Mouse (Mus musculus) R1 (cell line): ENCODE measurements around the gene Fopnl.
A peak's percentile ranks its signal among the peaks of the same experiment; 100 is the strongest.

Experiments used
- DNase-seq: peaks from one replicate; pipeline ENCODE4 v3.0.0-alpha.2; 2018; ENCODE audit warnings: low read depth, low spot score

Fopnl gene

GRCm38 (mm10) chr16:14316884-14317876 is at the start of gene Fopnl:
TSS of gene Fopnl (minus strand) at chr16:14317405.
- peak; percentile 97 for DNase-seq

GRCm38 (mm10) chr16:14366017-14366416 is 48.8 kb upstream of the Fopnl start:
- DNase-seq, result no peak

GRCm38 (mm10) chr16:14365457-14365856 is 48.3 kb upstream of the Fopnl start:
- no peak for DNase-seq

- DNase-seq, result no peak
These were observed 46.9 kb upstream of the Fopnl start for GRCm38 (mm10) chr16:14364066-14364465.

- no peak for DNase-seq
These were observed 46.3 kb upstream of the Fopnl start for GRCm38 (mm10) chr16:14363496-14363895.

GRCm38 (mm10) chr16:14362099-14362820 is 45.1 kb upstream of the Fopnl start:
- DNase-seq, result peak; percentile 23

- peak; percentile 69 for DNase-seq
These were observed 44.3 kb upstream of the Fopnl start, which contains the start of gene Abcc1 for GRCm38 (mm10) chr16:14361362-14362098. TSS of gene Abcc1 (plus strand) at chr16:14361558.

- DNase-seq, result no peak
These were observed 43.7 kb upstream of the Fopnl start for GRCm38 (mm10) chr16:14360931-14361330.

GRCm38 (mm10) chr16:14358531-14358930 is 41.3 kb upstream of the Fopnl start:
- no peak for DNase-seq

- DNase-seq, result no peak
These were observed 40.7 kb upstream of the Fopnl start for GRCm38 (mm10) chr16:14357859-14358258.

- peak; percentile 36 for DNase-seq
These were observed 35.5 kb upstream of the Fopnl start for GRCm38 (mm10) chr16:14352663-14353062.

GRCm38 (mm10) chr16:14352234-14352633 is 35.0 kb upstream of the Fopnl start:
- no peak for DNase-seq

GRCm38 (mm10) chr16:14351571-14351970 is 34.4 kb upstream of the Fopnl start:
- DNase-seq, result no peak

- peak; percentile 20 for DNase-seq
These were observed 27.8 kb upstream of the Fopnl start for GRCm38 (mm10) chr16:14344967-14345366.

- DNase-seq, result no peak
These were observed 11.0 kb upstream of the Fopnl start for GRCm38 (mm10) chr16:14328156-14328555.

- no peak for DNase-seq
These were observed 3.3 kb upstream of the Fopnl start for GRCm38 (mm10) chr16:14320494-14320893.

- DNase-seq, result no peak
These were observed 2.5 kb upstream of the Fopnl start for GRCm38 (mm10) chr16:14319681-14320080.

GRCm38 (mm10) chr16:14312914-14313313 is 4.3 kb downstream of the Fopnl start:
- DNase-seq, result no peak

- peak; percentile 80 for DNase-seq
These were observed 5.8 kb downstream of the Fopnl start for GRCm38 (mm10) chr16:14311371-14311770.

GRCm38 (mm10) chr16:14309833-14310232 is 7.4 kb downstream of the Fopnl start:
- no peak for DNase-seq

GRCm38 (mm10) chr16:14308245-14309073 is 8.7 kb downstream of the Fopnl start:
- DNase-seq, result no peak
